Mouse (Mus musculus) retina, postnatal 7 days (tissue): ENCODE measurements around the gene Ralgapa2.

Source experiments
- DNase-seq: peaks from one replicate; pipeline ENCODE4 v3.0.0-alpha.2; 2012; ENCODE audit warnings: low read depth, low spot score

Ralgapa2 gene

GRCm38 (mm10) chr2:146511911-146512580, at the start of gene Ralgapa2:
Ralgapa2 (minus strand) TSS chr2:146512344.
- DNase-seq = peak; percentile 99

- DNase-seq = no peak
Measured at GRCm38 (mm10) chr2:146561505-146561904, 49.4 kb upstream of the Ralgapa2 start.

- no peak for DNase-seq
Measured at GRCm38 (mm10) chr2:146560633-146561043, 48.5 kb upstream of the Ralgapa2 start.

GRCm38 (mm10) chr2:146556148-146556547, 44.0 kb upstream of the Ralgapa2 start:
- DNase-seq = no peak

GRCm38 (mm10) chr2:146555351-146555750, 43.2 kb upstream of the Ralgapa2 start:
- DNase-seq = no peak

- no peak for DNase-seq
Measured at GRCm38 (mm10) chr2:146553701-146554100, 41.6 kb upstream of the Ralgapa2 start.

- no peak for DNase-seq
Measured at GRCm38 (mm10) chr2:146551818-146552217, 39.7 kb upstream of the Ralgapa2 start.

- DNase-seq = peak; percentile 19
Measured at GRCm38 (mm10) chr2:146549111-146549776, 37.1 kb upstream of the Ralgapa2 start.

GRCm38 (mm10) chr2:146544155-146544814, 32.1 kb upstream of the Ralgapa2 start:
- DNase-seq = no peak

- no peak for DNase-seq
Measured at GRCm38 (mm10) chr2:146533118-146533949, 21.2 kb upstream of the Ralgapa2 start.

- DNase-seq = no peak
Measured at GRCm38 (mm10) chr2:146532493-146532892, 20.3 kb upstream of the Ralgapa2 start.

- no peak for DNase-seq
Measured at GRCm38 (mm10) chr2:146525483-146525882, 13.3 kb upstream of the Ralgapa2 start.

GRCm38 (mm10) chr2:146524685-146525415, 12.7 kb upstream of the Ralgapa2 start:
- DNase-seq = no peak

GRCm38 (mm10) chr2:146516894-146517293, 4.8 kb upstream of the Ralgapa2 start:
- DNase-seq = no peak

GRCm38 (mm10) chr2:146515081-146515480, 2.9 kb upstream of the Ralgapa2 start:
- no peak for DNase-seq

GRCm38 (mm10) chr2:146512581-146512920, 407 bp upstream of the Ralgapa2 start:
- no peak for DNase-seq

GRCm38 (mm10) chr2:146511401-146511865, 711 bp downstream of the Ralgapa2 start:
- DNase-seq = no peak

- no peak for DNase-seq
Measured at GRCm38 (mm10) chr2:146510780-146511179, 1.4 kb downstream of the Ralgapa2 start.

GRCm38 (mm10) chr2:146502578-146503311, 9.4 kb downstream of the Ralgapa2 start:
- DNase-seq = no peak

- no peak for DNase-seq
Measured at GRCm38 (mm10) chr2:146500067-146500466, 12.1 kb downstream of the Ralgapa2 start.
